Mouse (Mus musculus) lung, postnatal 0 days (tissue): Measurements from ENCODE around the gene Prmt8.

Experiments
- CTCF ChIP-seq: IDR thresholded peaks from 2 replicates; pipeline ENCODE4 v1.5.1; 2016; ENCODE audit warnings: antibody characterized with exemption, mild to moderate bottlenecking
- EP300 ChIP-seq: IDR thresholded peaks from 2 replicates; pipeline ENCODE4 v1.6.1; 2016; ENCODE audit warnings: antibody characterized with exemption, mild to moderate bottlenecking, control low read depth

DNA sequence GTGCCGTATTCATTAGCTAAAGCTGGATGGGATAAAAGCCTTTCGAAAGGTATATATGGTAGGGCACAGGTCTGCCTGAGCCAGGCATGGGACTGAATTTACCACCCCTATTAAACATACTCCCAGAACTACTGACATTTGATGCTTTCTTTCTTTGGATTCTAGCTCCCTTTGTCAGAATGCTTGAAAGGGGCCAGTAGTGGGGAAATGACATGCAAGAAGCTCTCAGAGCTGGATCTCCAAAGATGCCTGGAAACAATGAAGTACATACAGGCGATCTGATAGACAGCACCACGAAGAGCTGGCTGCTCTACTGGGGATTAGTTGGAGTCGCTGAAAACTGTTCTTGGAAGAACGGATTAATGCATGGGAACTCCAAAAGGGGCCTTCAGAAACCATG is 16.0 kb downstream of the Prmt8 start:
- TF ChIP-seq CTCF = no peak
- no peak for TF ChIP-seq EP300
